Mouse (Mus musculus): ENCODE results near the gene Dgkb. TPM values are rescaled to one million over a fixed set of nuclear protein-coding genes. Genes with fewer than 3 reads are reported as not detected.

Dgkb gene
- polyA plus RNA-seq, 1 experiment: 0.19 TPM

DNA sequence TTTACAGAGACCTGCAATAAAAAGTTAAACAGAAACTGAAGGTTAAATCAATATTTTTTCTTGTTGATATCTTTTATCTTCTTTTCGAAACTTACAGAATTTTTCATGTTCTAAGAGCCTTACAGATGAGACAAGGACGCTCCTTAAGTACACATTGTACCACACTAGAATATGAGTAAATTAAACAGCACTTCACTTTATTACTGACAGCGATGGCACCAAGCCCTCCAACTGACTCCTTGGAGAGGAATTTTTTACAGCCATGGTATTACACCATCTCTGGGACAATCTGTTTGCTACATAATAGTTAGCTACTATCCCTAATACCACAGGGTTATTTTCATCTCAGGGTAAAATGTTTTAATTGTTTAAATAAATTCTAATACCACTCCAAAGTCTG is 556.6 kb downstream of the Dgkb start:
- DNase-seq (ENCODE audit: low read depth): no peak

DNA sequence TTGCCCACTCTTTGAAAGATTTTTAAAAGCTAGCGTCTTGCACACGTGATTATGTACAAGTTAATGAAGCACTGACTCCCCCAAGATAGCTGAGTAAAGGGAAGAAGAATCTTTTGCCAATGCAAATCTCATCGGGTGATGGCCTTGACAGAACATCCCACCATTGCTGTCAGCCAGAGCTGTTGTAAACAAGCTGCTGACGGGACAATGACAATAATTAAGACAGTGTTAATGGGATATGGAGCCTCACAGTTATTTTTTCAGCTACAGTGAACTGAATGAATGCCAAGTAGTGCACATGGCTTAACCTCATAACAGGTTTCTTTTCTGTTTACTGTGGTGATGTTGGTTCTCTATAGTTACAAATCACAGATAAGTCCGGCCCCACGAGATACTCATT is 568.4 kb downstream of the Dgkb start:
- no peak for DNase-seq (ENCODE audit: low read depth)

- no peak for DNase-seq (ENCODE audit: low read depth)
Measured at GRCm38 (mm10) chr12:38386991-38387390, 569.5 kb downstream of the Dgkb start.

- DNase-seq (ENCODE audit: low read depth): no peak
Measured at GRCm38 (mm10) chr12:38387654-38388053, 570.1 kb downstream of the Dgkb start.

GRCm38 (mm10) chr12:38388243-38388642 is 570.7 kb downstream of the Dgkb start:
- DNase-seq (ENCODE audit: low read depth): no peak

GRCm38 (mm10) chr12:38397754-38398312 is 580.3 kb downstream of the Dgkb start:
- DNase-seq (ENCODE audit: low read depth): no peak

DNA sequence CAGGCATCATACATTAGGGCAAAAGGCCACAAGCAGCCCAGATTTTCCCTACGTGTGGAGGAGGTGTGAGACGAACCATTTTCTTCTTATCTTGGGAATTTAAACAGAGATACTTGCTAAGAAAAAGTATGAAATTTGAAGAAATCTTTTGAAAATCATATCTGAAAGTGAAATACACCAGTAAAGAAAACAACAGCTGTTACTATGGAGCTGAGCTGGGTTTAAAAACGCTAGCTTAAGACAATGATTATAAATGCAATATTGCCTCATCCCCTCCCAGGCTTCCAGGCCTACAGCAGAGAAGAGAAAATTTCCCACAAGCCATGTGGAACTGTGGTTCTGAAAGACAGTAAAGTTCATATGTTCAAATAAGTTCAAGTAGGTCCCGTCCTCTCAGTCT is 582.6 kb downstream of the Dgkb start:
- DNase-seq (ENCODE audit: low read depth): no peak

DNA sequence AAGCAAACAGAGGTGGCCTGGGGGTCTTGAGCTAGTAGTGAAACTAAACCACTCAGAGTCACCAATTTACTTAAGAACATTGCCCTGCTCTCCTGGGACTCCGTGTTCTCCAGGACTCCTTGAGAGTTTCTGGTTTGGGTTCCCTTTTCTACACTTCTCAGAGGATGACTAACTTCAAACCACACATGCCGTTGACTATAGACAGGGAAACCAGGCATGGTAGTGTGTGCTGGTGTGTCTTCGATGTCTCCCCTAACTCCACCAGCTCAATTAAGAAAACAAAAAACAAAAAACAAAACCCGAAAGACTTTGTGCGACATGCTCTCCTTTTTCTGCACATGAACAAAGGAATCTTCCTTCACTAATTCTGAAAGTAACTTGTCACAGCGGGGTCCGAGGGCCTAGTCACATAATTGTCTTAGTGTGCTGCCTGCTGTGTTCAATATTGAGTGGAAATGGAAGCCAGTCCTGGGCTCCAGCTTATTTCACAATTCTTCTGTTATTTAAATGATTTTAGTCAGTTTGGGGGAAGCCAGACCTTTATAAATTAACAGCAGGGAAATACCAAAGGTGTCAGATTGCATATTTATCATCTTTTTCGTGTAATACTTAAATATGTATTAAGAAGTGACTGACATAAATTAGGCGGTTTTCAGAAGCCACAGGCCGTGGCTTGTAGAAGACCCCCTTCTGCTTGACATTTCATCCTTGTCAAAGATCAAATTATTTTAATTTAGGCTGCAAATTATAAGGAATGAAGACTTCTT is 618.0 kb downstream of the Dgkb start:
- DNase-seq (ENCODE audit: low read depth): no peak

- DNase-seq (ENCODE audit: low read depth): no peak
Measured at GRCm38 (mm10) chr12:38436131-38436436, 618.6 kb downstream of the Dgkb start.

DNA sequence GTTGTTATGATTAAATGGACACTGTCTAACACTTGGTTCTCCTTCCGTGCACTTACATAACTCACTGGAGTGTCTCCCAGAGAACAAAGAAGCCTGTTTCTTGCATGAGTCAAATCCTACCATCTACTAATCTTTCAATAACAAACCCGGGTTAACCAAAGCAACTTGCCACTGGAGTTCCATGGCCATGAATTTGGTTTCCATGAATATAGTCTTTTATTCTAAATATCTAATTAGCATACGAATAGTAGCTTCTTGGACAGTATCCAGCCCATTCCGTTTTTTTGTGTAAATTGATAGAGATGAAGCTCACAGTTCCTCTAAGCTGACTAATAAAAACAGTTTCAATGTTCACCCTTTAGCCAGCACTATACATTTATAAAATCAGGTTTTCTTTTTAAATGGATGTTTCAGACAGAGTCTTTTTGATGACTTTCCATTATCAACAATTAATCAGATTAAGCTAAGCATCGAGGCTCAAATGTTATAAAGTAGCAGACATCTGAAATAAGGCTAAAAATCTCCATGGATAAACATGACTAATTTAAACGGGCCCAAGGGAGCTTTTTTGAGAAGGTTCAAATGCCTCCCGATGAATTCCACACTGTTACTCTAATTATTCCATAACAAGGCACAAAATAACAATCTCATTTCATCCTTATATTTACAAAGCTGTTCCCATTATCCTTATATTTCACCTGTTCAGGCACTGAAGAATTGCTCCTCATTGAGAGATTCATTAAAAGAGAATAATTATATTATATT is 633.0 kb downstream of the Dgkb start:
- no peak for DNase-seq (ENCODE audit: low read depth)

DNA sequence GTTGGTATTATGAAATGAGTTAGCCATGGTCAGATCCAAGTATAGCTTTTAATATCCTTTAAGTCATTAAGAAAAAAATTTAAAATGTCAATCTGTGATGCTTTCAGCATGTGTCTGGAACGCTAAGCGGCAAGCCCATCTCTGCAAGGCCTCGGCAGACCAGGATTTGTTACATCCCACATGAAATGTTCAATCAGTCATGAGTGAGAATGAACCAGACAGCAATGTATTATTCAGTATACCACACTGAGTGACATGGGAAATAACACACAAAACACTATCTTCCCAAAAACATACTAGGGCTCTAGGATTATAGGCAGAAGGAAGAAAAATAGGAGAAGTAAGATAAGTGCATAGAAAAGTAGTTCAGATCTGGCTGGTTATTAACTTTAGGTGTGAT is 634.2 kb downstream of the Dgkb start:
- no peak for DNase-seq (ENCODE audit: low read depth)

GRCm38 (mm10) chr12:38468191-38468590 is 650.7 kb downstream of the Dgkb start:
- DNase-seq (ENCODE audit: low read depth): no peak

DNA sequence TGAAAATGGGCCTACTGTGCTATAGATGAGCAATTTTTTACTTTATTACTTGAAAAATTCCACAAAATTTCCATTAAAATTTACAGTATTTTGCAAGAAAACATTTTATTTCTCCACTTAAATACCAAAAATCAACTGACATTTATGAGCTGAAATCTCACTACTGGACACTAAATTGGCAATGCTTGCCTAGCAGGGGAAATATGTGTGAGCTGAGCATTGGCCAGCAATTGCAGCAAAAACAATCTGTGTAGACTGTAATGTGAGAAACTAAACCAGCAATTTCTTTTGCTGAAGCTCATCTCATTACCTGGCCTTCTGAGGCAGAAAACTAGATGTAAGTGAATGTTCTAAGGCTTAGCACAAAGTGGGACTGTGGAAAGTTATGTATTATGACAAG is 651.1 kb downstream of the Dgkb start:
- no peak for DNase-seq (ENCODE audit: low read depth)

DNA sequence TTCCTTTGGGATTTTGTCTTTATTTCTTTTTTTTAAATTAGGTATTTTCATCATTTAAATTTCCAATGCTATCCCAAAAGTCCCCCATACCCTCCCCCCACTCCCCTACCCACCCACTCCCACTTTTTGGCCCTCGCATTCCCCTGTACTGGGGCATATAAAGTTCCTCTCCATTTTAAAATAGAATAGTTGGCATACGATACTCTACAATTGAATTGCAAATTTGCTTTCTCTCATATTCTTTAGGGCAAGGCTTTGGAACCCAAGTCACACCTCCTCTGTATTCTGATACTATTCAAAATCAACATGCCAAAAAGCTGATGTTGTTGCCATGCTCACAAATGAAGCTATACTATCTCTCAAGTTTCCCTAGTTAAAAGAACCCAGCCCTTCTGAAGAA is 679.7 kb downstream of the Dgkb start:
- no peak for DNase-seq (ENCODE audit: low read depth)

DNA sequence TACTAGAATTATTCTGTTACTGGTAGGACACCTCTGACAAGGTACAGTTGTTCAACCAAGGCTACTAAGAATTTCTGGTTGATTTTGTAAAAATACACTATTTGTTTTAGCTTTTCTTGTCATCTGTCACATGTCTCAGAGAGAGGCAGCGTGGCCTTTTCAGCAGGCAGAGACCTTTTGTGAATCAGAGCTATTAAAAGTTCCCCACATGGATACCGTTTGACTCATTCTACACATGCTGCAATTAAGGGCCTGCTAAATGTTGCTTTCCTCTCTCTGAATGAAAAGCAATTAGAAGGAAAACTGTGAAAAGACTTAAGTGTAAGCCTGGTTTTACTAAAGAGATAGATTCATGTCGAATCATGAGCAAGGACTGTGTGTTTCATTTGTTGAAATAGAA is 683.4 kb downstream of the Dgkb start:
- DNase-seq (ENCODE audit: low read depth): no peak

GRCm38 (mm10) chr12:38508195-38508594 is 690.7 kb downstream of the Dgkb start:
- DNase-seq (ENCODE audit: low read depth): no peak

DNA sequence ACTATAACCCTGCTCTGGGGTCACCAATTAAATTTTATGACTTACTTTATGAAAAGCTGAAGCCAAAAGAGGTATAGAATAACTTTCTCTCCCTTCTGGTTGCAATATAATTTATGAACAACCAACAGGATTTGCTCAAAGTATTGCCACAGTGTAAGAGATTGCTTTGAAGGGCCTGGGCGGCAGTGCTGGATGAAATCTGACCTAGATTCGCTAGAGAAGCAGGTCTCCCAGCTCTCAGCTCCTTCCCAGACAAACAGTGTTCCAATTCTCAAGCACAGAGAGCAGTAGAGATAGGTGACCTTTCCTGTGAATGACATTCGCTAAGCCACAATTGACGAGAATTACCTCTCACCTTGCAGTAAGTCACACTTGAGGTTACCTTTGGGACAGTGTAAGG is 727.9 kb downstream of the Dgkb start:
- DNase-seq (ENCODE audit: low read depth): no peak

GRCm38 (mm10) chr12:38577141-38577540 is 759.6 kb downstream of the Dgkb start:
- DNase-seq (ENCODE audit: low read depth): no peak

- no peak for DNase-seq (ENCODE audit: low read depth)
Measured at GRCm38 (mm10) chr12:38579191-38579817, 761.8 kb downstream of the Dgkb start.

DNA sequence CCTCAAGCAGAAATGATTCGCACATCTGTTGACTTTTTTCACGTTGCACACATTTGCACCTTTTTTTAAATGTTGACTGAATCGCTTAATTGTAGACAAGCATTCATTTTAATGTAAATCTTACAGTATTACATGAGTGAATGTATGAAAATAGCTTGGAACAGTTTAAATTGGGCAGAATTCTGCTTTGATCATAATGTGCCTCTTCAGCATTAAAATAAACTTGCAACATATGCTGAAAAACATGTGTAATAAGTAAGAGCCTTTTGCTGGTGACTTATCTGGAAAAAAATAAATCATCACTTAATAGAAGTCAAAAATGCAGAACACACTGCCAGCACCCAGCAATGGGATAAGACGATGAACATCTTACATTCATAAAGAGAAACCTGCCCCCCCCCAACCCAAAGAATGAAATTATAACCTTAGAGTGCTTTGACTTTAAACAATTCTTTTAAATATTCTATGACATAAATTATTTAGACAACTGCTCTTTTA is 768.9 kb downstream of the Dgkb start:
- no peak for DNase-seq (ENCODE audit: low read depth)

GRCm38 (mm10) chr12:38589951-38590350 is 772.4 kb downstream of the Dgkb start:
- DNase-seq (ENCODE audit: low read depth): no peak

DNA sequence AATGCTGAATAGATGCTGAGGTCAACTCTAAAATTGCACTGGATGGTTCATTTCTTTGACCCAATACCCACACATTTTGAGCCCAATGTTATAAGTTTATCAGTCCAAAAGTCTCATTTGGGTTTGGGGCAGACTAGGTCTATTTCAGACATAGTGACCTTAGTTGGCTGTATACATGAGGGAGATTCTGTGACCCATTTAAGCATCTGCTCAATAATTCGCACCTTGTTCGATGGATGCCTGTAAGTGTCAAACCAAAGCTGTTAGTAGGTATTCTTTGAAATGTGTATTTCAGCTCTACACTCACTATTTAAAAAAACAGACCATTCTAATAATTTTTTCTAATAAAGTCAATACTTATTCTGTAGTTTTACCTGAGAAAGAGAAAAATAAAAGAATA is 776.1 kb downstream of the Dgkb start:
- no peak for DNase-seq (ENCODE audit: low read depth)

DNA sequence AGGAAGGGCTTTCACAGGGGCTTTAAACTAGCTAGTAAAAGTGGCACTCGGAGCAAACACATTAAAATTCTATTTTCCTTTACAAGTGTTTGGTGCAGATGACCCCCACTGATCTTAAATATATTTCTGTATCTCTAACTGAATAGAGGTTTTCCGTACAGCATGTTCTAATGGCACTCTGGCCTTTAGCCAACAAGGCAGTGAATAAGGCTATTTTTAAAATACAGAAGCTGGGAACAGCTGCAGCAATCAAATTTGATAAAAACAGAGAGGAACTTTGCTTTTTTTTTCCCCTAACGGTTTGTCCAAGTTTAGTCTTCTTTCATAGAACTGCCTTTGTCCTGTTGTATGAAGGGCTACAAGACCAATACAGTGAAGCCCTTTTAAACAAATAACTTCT is 776.5 kb downstream of the Dgkb start:
- DNase-seq (ENCODE audit: low read depth): no peak
